Mouse (Mus musculus) adrenal gland, adult (tissue): ENCODE data around the gene Lrmda.

Source experiments
- DNase-seq, 2 experiments: peaks; one replicate each; pipeline ENCODE4 v3.0.0; 2022 to 2023; ENCODE audit warnings: low spot score in 1 of 2; ENCODE audit not compliant: inconsistent age in 2 of 2

Gene Lrmda

GRCm38 (mm10) chr14:22019252-22019948, at the start of gene Lrmda:
Lrmda (plus strand) TSS chr14:22019712.
- peak; percentile 87 to 94 for DNase-seq

DNA sequence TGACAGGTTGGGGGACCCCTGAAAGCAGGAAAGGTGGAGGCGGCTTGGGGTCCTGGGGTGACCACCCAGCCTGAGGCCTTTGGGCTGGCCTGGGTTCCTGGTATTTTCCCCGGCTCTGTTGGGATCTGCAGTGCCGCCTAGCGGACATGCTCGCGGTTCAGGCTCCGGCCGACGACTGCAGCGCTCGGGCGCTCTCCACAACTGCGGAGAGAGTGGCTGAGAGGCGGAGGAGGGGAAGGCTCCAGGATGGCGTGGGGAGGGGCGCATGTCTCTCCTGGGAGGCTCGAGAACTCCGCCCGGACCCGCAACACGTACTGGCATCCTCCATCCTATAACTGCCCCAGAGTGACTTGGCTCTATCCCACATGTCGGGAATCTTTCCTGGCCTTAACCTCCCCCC, 38.0 kb upstream of the Lrmda start:
- DNase-seq, result peak; percentile 87 to 96

GRCm38 (mm10) chr14:21982096-21982591, 37.4 kb upstream of the Lrmda start:
- no peak for DNase-seq

DNA sequence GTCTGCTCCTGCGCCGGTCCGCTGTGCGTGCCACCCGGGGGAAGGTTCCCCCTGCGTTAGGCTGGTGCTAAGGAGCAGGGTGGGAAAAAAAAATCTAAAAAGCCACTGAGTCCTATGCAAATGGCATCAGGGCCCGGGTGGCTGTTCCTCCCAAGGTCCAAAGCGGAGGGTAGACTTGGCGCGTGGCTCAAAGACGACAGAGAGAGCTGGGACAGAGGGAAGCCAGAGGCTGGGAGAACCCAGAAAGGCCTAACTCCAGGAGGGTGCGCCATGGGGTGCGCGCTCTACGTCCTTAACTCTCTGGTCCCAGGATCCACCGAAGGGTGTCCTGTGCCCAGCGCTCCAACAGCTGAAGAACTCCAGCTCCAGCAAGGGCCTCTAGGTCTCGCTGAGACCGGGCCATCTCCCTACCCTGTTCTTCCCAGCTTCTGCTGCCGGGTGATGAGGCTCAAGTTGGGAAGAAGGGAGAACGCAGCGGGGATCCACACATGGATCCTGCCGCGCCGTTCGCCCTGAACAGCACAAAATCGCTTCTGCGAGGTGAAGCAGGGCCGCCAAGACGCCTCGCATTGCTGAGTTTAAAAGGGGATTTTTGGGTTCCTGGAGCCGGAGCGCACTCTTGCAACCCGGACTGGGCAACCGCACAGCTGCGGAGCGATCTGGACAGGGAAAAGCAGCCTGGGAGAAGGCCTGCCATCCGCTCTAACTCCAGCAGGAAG, 36.8 kb upstream of the Lrmda start:
- peak; percentile 78 to 94 for DNase-seq

DNA sequence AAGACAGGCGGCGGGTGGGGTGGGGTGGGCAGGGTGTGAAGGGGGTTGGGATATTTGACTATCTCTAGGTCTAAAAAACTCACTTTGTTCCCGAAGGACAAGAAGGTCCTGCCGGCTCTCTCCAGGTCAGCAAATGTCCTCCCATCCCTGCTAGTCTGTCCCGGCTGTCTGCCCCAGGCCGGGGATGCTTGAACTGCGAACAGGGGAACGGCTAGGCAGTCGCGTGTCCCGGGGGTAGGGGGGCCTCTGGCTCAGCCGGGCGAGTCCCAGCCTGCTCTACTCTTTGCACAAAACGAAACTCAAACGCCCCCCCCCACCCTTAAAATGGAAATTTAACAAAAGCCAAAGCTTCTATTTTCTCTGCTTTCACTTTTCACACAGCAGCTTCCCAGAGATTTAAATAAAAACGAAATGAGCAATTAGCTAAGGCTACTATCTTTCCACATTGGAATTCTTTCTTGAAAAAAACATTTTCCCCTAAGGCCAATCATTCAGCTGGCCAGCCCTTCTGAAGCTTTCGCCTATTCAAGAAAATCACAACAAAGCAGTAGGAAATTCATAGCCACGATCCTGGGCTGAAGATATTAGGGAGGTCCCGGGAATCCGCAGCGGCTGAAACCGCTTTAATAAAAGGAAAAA, 36.1 kb upstream of the Lrmda start:
- DNase-seq, result peak; percentile 62 to 81

- no peak for DNase-seq
Observed at GRCm38 (mm10) chr14:21983950-21984730, 35.4 kb upstream of the Lrmda start.

DNA sequence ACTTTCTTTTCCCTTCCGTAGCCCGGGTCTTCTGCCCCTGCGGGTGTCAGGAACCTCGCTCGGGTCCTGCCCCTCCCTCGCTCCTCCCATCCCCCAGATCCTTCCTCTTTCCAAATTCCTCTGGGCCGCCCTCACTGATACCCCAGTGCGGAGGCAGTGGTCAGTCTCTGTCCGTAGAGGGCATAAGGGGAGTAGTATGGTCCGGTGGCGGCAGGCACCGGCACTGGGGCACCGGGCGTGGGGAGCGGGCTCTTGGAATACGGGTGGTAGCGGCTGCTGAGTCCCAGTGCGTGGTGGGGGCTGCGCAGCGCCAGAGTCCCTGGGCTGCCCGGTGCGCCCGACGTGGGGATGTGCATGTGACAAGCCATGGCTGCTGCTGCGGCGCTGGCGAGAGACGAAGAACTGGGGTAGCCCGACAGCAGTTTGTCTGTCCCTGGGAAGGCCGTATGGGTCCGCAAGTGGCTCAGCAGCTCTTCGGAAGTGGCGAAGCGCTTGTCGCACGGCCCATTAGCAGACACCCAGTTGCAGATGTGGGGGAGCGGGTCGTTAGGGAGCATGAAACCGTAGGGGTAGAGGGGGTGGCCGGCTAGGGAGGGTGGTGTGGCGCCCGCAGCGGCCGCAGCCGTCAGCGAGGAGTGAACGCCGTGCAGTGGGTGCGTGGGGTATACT, 34.6 kb upstream of the Lrmda start:
- peak; percentile 72 to 92 for DNase-seq

DNA sequence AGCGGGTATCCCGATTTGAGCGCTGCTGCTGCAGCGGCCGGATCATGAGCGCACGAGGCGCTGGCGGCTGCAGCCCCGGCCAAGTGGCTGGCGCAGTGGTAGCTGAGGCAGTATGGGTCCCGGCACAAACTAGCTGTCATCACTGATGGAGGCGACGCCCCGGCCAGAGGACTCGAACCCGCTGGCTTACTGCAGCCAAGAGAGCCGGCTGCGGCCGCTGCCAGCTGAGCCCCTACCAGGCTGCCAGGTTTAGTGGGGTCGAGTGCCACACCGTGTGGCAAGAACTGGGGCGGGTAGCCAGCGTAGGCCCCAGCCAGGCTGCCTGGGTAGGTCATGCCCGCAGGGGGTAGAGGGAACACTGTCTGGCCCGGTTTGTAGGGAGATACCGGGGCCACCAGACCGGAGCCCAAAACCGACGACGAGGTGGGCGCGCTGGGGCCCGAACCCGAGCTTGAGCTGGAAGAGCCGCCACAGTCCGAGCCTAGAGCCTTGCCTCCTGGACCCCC, 34.0 kb upstream of the Lrmda start:
- peak; percentile 64 to 89 for DNase-seq

DNA sequence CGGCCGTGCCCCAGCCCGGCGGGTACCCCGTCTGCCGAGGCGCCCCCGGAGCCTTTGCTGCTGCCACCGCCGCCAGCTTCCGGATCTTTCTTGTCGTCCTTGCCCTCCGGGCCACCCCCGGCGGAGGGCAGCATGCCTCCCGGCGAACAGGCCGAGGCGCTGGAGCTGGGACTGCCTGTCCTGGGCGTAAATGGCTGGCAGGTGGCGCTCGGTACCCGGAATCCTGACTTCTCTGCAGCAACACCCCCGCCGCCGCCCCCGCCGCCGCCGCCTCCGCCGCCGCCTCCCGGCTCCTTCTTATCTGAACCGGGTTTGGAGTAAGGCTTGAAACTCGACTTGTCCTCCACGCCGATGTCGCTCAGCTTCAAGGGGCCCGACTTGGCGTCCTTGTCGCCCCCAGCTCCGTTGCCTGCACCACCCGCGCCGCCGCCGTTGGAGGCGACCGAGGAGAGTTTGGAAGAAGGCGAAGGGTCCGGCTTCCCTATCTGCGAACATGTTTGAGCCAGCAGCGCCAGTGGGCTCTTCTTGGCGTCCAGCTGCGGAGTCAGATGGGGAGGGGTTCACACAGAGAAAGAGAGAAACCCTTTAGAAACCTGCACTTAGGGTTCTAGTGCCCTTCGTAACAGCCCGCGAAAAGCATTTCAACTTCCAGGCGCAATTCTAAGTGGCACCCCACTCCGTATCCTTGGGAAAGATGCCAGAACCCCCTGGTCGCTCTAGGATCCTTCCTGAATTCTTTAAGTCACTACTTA, 33.4 kb upstream of the Lrmda start:
- peak; percentile 89 to 96 for DNase-seq

GRCm38 (mm10) chr14:21986733-21987659, 32.5 kb upstream of the Lrmda start:
- peak; percentile 49 to 91 for DNase-seq

- DNase-seq, result peak; percentile 99 to 100
Observed at GRCm38 (mm10) chr14:21987660-21988576, 31.6 kb upstream of the Lrmda start.

DNA sequence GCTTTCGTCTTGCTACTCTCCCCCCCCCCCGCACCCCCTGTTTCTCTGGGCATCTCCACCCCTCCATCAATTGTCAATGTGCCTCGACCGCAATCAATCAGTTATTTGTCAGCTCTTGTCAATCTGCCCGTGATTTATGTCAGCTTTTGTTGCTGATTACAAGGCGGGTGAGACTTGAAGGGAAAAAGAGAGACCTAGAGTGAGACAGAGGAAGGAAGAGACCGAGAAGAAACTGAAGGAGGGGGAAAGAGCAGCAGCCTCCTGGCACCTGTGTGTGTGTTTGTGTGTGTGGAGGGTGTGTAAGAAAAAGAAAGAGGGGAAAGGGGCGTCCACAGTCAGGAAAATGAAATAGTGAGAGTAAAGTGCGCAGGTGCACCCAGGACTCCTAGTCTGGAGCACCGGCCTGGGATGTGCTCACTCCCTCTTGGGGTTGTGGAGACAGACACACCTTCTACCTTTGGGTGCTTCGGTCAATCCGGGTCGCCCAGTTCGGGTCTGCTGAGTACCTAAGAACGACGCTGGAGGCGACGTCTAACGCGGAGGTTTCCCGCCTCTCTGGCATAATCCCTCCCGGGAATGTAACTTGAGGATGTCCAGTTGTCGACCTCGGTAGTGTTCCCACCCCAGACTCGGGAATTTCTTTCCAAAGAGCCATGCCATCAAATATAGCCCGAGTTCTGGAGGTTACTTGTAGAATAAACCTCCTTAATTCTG, 30.8 kb upstream of the Lrmda start:
- DNase-seq, result peak in 1 of 2 experiments; percentile 66

DNA sequence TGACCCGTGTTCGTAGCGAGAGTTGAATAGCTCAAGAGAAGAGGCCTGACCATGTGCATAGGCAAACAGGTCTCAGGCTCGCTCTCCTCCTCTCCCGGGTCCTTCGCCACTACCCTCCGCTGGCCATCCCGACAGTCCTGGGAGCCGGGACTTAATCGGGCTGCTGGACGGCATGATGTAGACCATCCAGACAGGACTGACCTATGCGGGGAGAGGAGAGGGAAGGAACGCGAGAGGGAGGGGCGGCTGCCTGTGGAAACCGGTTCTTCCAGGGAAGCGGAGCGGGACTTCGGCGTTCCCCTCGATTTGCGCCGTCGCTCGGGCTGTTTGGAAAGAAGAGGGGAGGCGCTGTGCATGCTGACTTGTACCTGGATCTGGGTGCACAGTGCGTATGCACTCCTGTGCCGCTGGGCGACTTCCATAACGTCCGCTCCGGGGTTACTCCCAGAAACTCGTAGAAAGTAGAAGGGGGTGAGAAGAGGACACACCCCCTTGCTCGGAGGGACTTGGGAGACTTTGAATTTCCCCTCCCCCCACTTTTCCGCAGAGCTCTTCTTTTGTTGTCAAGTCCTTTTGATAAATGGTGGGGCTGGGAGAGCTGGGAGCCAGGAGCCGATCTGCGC, 30.1 kb upstream of the Lrmda start, which contains the start of gene Zfp503:
Zfp503 (minus strand) TSS at position 311 of the 623 bp plus-strand sequence.
- DNase-seq, result peak; percentile 84 to 95

DNA sequence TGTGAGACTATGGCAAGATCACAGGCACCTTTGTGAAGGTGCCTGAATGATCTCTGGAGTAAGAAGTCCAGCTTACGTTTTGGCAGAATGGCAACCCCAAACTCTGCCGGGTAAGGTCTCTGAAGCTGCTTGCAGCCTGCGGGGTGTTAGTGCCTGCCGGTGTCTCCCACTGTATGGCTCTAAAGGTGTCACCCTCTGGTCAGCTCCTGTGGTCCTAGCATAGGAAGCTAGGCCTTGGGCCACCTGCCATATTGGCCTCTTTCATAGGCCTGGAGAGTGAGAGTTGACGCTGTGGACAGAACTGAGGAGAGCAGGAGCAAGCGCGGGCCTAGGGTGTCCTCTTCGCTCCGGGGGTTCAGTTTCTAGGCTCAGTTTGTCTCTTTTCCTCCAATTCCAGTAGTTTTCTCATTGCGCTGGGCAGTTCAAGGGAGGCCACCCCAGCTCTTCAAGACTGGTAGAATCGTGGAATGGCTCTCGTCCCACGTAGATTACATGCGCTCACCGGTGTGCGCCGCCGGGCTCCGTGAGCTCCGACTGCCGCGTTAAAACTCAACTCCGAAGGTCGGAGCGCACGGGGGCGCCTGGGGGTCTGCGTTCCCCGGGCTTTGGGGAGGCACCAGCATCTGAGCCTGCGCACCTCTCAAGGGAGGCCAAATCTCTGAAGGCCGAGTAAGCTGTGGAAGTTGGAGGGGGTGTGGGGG, 29.0 kb upstream of the Lrmda start:
- peak; percentile 64 to 91 for DNase-seq

- peak; percentile 86 to 96 for DNase-seq
Observed at GRCm38 (mm10) chr14:21991251-21991780, 28.2 kb upstream of the Lrmda start.
